Mouse (Mus musculus): Measurements from ENCODE around the gene Astn2. TPM values are rescaled to one million over a fixed set of nuclear protein-coding genes. Genes with fewer than 3 reads are reported as not detected.
A peak's percentile ranks its signal among the peaks of the same experiment; 100 is the strongest.

The Astn2 gene
- polyA plus RNA-seq, 1 experiment from 2014 or later, result 2.9 TPM

GRCm38 (mm10) chr4:66302686-66303310 is 101.6 kb downstream of the Astn2 start:
- Histone ChIP-seq H3K9me3 (replicated peaks) (no peaks in the 10 kb centered on the region), H3K27ac (no peak overlapping the region; the same call in 1 of the 2 replicates), H3K27me3 (no peaks in the 10 kb centered on the region), H3K9ac (no peak overlapping the region), H3K4me1 (peaks cover 9% of the 10 kb centered on the region), H3K36me3 (no peaks in the 10 kb centered on the region), H3K4me3 (no peak overlapping the region), H3K4me2 (replicated peaks) (no peak overlapping the region)
- ATAC-seq (ENCODE audit: low FRiP score), result no peak
- WGBS, result 80% methylated on average over 7 of the region's 7 CpGs

- H3K27ac ChIP-seq, result no peak overlapping the region
- no peak for ATAC-seq (ENCODE audit: low FRiP score)
Measured at GRCm38 (mm10) chr4:66285034-66285433, 119.4 kb downstream of the Astn2 start.

GRCm38 (mm10) chr4:66276096-66276495 is 128.3 kb downstream of the Astn2 start:
- no peak overlapping the region for H3K9ac ChIP-seq
- no peaks in the 10 kb centered on the region for H3K36me3 ChIP-seq
- H3K27ac ChIP-seq, result no peak overlapping the region
- no peaks in the 10 kb centered on the region for H3K4me1 ChIP-seq
- 62% methylated on average over 4 of the region's 4 CpGs for WGBS
- no peak for ATAC-seq (ENCODE audit: low FRiP score)
- H3K4me2 ChIP-seq (replicated peaks), result no peak overlapping the region
- H3K9me3 ChIP-seq (replicated peaks), result no peaks in the 10 kb centered on the region
- no peak overlapping the region for H3K4me3 ChIP-seq
- no peaks in the 10 kb centered on the region for H3K27me3 ChIP-seq

More at GRCm38 (mm10) chr4:66285034-66285433, 119.4 kb downstream of the Astn2 start:
- H3K4me2 ChIP-seq (replicated peaks), result no peak overlapping the region
- no peaks in the 10 kb centered on the region for H3K27me3 ChIP-seq
- no peak overlapping the region for H3K9ac ChIP-seq
- H3K36me3 ChIP-seq, result no peaks in the 10 kb centered on the region
- H3K4me1 ChIP-seq, result no peaks in the 10 kb centered on the region
- no peak overlapping the region for H3K4me3 ChIP-seq
- H3K9me3 ChIP-seq (replicated peaks), result no peaks in the 10 kb centered on the region

GRCm38 (mm10) chr4:66271550-66272117 is 132.8 kb downstream of the Astn2 start:
- H3K27ac ChIP-seq, result no peak overlapping the region
- WGBS, result 80% methylated on average over 6 of the region's 6 CpGs
- no peak for ATAC-seq (ENCODE audit: low FRiP score)

GRCm38 (mm10) chr4:66264031-66264430 is 140.4 kb downstream of the Astn2 start:
- Histone ChIP-seq H3K27ac (no peak overlapping the region), H3K9ac (no peak overlapping the region), H3K36me3 (no peaks in the 10 kb centered on the region), H3K4me3 (no peak overlapping the region), H3K4me1 (no peaks in the 10 kb centered on the region), H3K27me3 (no peaks in the 10 kb centered on the region), H3K9me3 (replicated peaks) (no peaks in the 10 kb centered on the region), H3K4me2 (replicated peaks) (no peak overlapping the region)
- ATAC-seq (ENCODE audit: low FRiP score), result no peak
- 94% methylated on average over 4 of the region's 4 CpGs for WGBS

More at GRCm38 (mm10) chr4:66271550-66272117, 132.8 kb downstream of the Astn2 start:
- Histone ChIP-seq H3K36me3 (no peaks in the 10 kb centered on the region), H3K27me3 (no peaks in the 10 kb centered on the region), H3K9me3 (replicated peaks) (no peaks in the 10 kb centered on the region), H3K4me2 (replicated peaks) (no peak overlapping the region), H3K9ac (no peak overlapping the region), H3K4me3 (no peak overlapping the region), H3K4me1 (no peaks in the 10 kb centered on the region)

GRCm38 (mm10) chr4:66261276-66261675 is 143.1 kb downstream of the Astn2 start:
- no peaks in the 10 kb centered on the region for H3K36me3 ChIP-seq
- no peaks in the 10 kb centered on the region for H3K27me3 ChIP-seq
- H3K4me1 ChIP-seq, result no peaks in the 10 kb centered on the region
- no peak overlapping the region for H3K4me3 ChIP-seq
- 95% methylated on average over 3 of the region's 3 CpGs for WGBS
- H3K9ac ChIP-seq, result no peak overlapping the region
- no peak overlapping the region for H3K27ac ChIP-seq
- ATAC-seq (ENCODE audit: low FRiP score), result no peak
- no peaks in the 10 kb centered on the region for H3K9me3 ChIP-seq (replicated peaks)
- no peak overlapping the region for H3K4me2 ChIP-seq (replicated peaks)

- WGBS, result 86% methylated on average over 2 of the region's 2 CpGs
- H3K27me3 ChIP-seq, result no peaks in the 10 kb centered on the region
- no peak for ATAC-seq (ENCODE audit: low FRiP score)
- H3K27ac ChIP-seq, result no peak overlapping the region
- H3K4me2 ChIP-seq (replicated peaks), result no peak overlapping the region
- H3K9ac ChIP-seq, result no peak overlapping the region
- H3K4me1 ChIP-seq, result no peaks in the 10 kb centered on the region
- no peaks in the 10 kb centered on the region for H3K36me3 ChIP-seq
- H3K9me3 ChIP-seq (replicated peaks), result no peaks in the 10 kb centered on the region
- H3K4me3 ChIP-seq, result no peak overlapping the region
Measured at GRCm38 (mm10) chr4:66258905-66259304, 145.5 kb downstream of the Astn2 start.

- ATAC-seq (ENCODE audit: low FRiP score), result no peak
- Histone ChIP-seq H3K4me2 (replicated peaks) (no peak overlapping the region), H3K36me3 (no peaks in the 10 kb centered on the region), H3K27ac (no peak overlapping the region), H3K4me1 (no peaks in the 10 kb centered on the region), H3K9ac (no peak overlapping the region), H3K27me3 (no peaks in the 10 kb centered on the region), H3K4me3 (no peak overlapping the region), H3K9me3 (replicated peaks) (no peaks in the 10 kb centered on the region)
- WGBS, result 82% methylated on average over 4 of the region's 4 CpGs
Measured at GRCm38 (mm10) chr4:66254695-66255492, 149.5 kb downstream of the Astn2 start.

GRCm38 (mm10) chr4:66248521-66248920 is 155.9 kb downstream of the Astn2 start:
- Histone ChIP-seq H3K4me1 (0 out of 2 replicates have a peak, but pooled peaks cover 6% of the 10 kb centered on the region), H3K4me3 (no peak overlapping the region), H3K27ac (no peak overlapping the region), H3K27me3 (no peaks in the 10 kb centered on the region), H3K9ac (no peak overlapping the region), H3K9me3 (replicated peaks) (no peaks in the 10 kb centered on the region), H3K36me3 (no peaks in the 10 kb centered on the region), H3K4me2 (replicated peaks) (no peak overlapping the region)
- 55% methylated on average over 8 of the region's 8 CpGs for WGBS
- ATAC-seq (ENCODE audit: low FRiP score), result no peak

- Histone ChIP-seq H3K36me3 (no peaks in the 10 kb centered on the region), H3K27me3 (no peaks in the 10 kb centered on the region), H3K9ac (no peak overlapping the region), H3K9me3 (replicated peaks) (no peaks in the 10 kb centered on the region), H3K27ac (no peak overlapping the region), H3K4me1 (no peaks in the 10 kb centered on the region), H3K4me3 (no peak overlapping the region), H3K4me2 (replicated peaks) (no peak overlapping the region)
- no peak for ATAC-seq (ENCODE audit: low FRiP score)
Measured at GRCm38 (mm10) chr4:66242683-66243082, 161.7 kb downstream of the Astn2 start.

- H3K4me3 ChIP-seq, result no peak overlapping the region
- 92% methylated on average over 3 of the region's 3 CpGs for WGBS
Measured at GRCm38 (mm10) chr4:66232799-66233198, 171.6 kb downstream of the Astn2 start.

GRCm38 (mm10) chr4:66232350-66232749 is 172.1 kb downstream of the Astn2 start:
- Histone ChIP-seq H3K4me2 (replicated peaks) (no peak overlapping the region), H3K9ac (no peak overlapping the region), H3K36me3 (no peaks in the 10 kb centered on the region), H3K27ac (peak overlapping the region; percentile 35; the same call in 1 of the 2 replicates), H3K4me3 (no peak overlapping the region), H3K4me1 (peaks cover 4% of the 10 kb centered on the region; the same call in 1 of the 2 replicates), H3K9me3 (replicated peaks) (no peaks in the 10 kb centered on the region), H3K27me3 (no peaks in the 10 kb centered on the region)
- WGBS, result 53% methylated on average over 2 of the region's 2 CpGs
- peak; percentile 86 for ATAC-seq (ENCODE audit: low FRiP score)

More at GRCm38 (mm10) chr4:66232799-66233198, 171.6 kb downstream of the Astn2 start:
- H3K4me2 ChIP-seq (replicated peaks), result no peak overlapping the region
- H3K36me3 ChIP-seq, result no peaks in the 10 kb centered on the region
- no peak overlapping the region for H3K9ac ChIP-seq
- 0 out of 2 replicates have a peak overlapping the region, but pooled peaks have one; percentile 30 for H3K27ac ChIP-seq
- no peaks in the 10 kb centered on the region for H3K27me3 ChIP-seq
- no peaks in the 10 kb centered on the region for H3K9me3 ChIP-seq (replicated peaks)
- H3K4me1 ChIP-seq, result peaks cover 4% of the 10 kb centered on the region; the same call in 1 of the 2 replicates
- peak; percentile 56 for ATAC-seq (ENCODE audit: low FRiP score)
